Mouse (Mus musculus) ES-E14 (cell line): ENCODE results near the gene Map4k2.
A peak's percentile ranks its signal among the peaks of the same experiment; 100 is the strongest.

Experiments
- CHD2 ChIP-seq: IDR thresholded peaks from 2 replicates; pipeline ENCODE4 v1.6.1; 2014; ENCODE audit warnings: mild to moderate bottlenecking, low read depth, low read length, inconsistent platforms
- HCFC1 ChIP-seq: IDR thresholded peaks from 2 replicates; pipeline ENCODE4 v1.6.1; 2012; ENCODE audit warnings: low read length, inconsistent platforms, borderline replicate concordance; ENCODE audit not compliant: insufficient read depth
- ZC3H11A ChIP-seq: IDR thresholded peaks from 2 replicates; pipeline ENCODE4 v1.6.1; 2012; ENCODE audit warnings: low read depth, mild to moderate bottlenecking, inconsistent platforms, low read length, borderline replicate concordance
- ZNF384 ChIP-seq: IDR thresholded peaks from 2 replicates; pipeline ENCODE4 v1.6.1; 2012; ENCODE audit warnings: low read depth, low read length, inconsistent platforms

DNA sequence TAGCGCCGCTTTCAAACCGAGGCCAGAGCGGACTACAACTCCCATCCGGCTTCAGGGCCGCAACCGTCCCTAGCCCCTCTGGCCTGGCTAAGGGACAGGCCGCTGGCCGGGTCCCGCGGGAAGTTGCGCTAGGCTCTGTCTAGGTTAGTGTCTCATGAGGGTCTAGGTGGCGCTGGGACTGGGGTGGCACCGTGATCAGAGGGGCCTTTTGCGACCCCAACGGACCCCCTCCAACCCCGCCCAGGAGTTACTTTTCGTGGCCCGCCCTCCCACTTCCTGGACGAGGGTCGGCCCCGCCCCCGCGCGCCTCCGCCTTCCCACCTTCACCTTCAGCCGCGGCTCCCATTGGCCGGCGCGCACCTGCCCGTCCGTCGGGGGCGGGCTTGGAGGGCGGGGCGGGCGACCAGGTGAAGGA lies 34.8 kb upstream of the Map4k2 start, which contains the start of gene Cdc42bpg:
- TF ChIP-seq HCFC1 (peak; percentile 84), ZNF384 (no peak), ZC3H11A (no peak), CHD2 (no peak)
